Mouse (Mus musculus): Measurements from ENCODE around the gene Rmnd5a.

DNA sequence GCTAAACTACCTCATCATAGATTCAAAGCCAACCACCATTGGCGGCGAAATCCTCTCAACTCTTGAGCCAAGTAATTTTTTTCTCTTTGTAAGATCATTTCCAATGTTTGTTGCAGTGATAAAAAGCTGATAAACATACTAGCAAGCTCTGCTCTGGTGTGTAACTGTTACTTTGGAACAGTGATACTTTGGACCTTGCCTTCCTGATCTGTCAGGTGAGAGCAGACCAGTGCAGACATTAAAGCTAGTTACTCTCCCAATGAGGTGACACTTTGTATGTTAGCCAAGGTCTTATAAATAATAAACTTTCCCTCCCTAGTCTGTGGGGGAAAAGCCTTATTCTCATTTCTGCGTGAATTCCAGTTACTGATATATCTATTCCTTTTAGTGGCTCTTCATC lies 35.2 kb upstream of the Rmnd5a start:
- TF ChIP-seq HCFC1 (IDR thresholded peaks at IDR 0.05; ENCODE audit: borderline replicate concordance, insufficient read depth, low read length) (no peak), MAFK (IDR thresholded peaks at IDR 0.05; ENCODE audit: insufficient read depth, low read depth, low read length) (no peak), CHD2 (IDR thresholded peaks at IDR 0.05; ENCODE audit: low read depth, low read length) (no peak), ZNF384 (IDR thresholded peaks at IDR 0.05; ENCODE audit: low read depth, low read length) (no peak)
